Mouse (Mus musculus): ENCODE data around the gene Ubxn10. TPM values are rescaled to one million over a fixed set of nuclear protein-coding genes. Genes with fewer than 3 reads are reported as not detected.

Ubxn10 gene
- total RNA-seq, 2 experiments from 2014 or later: 0.20 TPM; not detected in 1

DNA sequence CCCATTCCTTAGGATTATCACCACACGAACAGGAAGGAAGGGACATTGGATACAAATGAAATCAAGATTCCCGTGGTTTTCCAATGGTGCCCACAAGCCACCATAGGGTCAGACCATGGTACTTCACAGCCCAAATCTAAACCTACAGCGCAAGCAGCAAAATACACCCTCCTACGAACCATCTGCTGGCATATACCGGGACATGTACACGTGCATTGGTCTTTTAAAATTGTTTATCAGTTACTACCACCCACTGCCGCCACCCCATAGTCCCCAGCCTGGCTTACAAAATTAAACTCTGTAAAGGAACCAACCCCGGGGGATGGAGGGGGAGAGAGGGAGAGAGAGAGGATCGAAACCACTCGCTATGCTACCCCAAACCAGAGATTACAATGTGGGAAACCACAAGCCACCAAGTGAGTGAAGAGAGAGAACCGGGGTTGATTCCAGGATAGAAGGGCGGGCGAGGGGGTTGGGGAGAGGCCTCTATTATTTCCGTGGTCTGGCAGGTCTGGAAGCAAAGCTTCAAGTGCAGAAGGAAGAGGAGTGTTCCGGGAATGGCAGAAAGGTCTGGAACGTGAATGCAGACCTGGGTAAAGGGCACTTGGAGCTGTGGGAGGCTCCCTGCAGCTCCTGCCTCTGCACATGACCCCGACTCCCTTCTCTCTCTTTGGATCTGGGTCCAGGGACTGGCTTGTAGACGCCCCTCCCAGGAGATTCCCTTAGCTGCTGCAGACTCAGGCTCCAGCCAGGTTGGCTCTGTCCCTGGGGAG is 12.4 kb downstream of the Ubxn10 start, which contains the start of gene Pla2g2c:
TSS of gene Pla2g2c (plus strand) at position 439 of the 773 bp plus-strand sequence.
- intact Hi-C loops (cut with DNase I): no loop called here
- no peak for TF ChIP-seq CTCF (IDR thresholded peaks at IDR 0.05)
- Histone ChIP-seq H3K4me3 (peak within 1 kb of the TSS; percentile 45), H3K27ac (0 out of 2 replicates have a peak within 1 kb of the TSS, but pooled peaks have one; percentile 1)
- no peak for DNase-seq

DNA sequence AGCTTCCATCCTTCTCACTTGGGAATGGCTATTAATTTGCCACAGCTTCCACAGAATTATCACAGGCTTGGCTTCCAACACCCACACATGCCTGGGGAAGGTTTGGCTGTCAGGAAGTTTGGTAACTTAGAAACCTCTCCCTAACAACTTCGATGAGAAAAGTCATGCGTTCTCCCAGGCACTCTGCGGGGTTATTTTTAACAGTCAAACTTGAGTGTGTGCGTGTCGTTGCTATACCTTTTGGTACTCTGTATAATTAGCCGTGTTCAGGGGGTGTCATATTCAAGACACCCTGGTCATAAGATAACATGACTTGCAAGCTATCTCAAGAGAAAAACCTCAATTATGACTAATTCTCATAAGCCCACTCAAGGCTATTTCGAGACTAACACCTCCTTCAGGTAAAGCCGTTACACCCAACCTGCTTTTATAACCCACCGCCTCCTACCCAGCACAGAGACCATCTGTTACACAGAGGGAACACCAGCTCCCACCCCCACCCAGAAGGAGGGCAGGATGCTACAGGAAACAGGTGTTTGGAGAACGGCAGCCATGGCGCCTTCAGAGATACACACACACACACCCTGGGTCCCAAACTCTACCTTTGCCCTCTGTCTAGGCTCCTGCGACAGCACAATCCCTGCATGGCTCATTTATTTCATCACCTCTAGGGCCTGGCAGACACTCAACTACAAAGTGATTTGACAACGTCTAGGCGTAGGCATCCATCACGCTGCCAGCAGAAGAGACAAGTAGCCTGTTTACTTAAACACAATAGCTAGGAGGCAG is 13.3 kb downstream of the Ubxn10 start:
- no peak overlapping the region for H3K27ac ChIP-seq
- intact Hi-C loops (cut with DNase I): no loop called here
- no peak for TF ChIP-seq CTCF (IDR thresholded peaks at IDR 0.05)
- no peak for DNase-seq
- H3K4me3 ChIP-seq: no peak overlapping the region

DNA sequence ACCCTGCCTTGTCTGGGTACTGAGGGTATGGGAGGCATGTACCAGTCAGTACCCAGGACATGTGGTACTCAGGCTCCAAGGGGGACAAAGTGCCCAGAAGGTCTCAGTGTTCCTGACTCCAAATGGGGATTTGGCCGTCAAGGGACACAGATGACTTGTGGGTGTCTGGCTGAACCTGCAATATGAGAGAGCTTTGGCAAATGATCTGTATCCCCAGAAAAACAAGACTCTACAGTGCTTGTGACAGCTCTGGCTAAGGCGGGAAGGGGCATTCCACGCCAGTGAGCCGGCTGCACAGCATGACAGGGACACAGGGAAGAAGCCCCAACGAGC is 17.7 kb downstream of the Ubxn10 start:
- intact Hi-C loops (cut with DNase I): no loop called here
- DNase-seq: no peak
- TF ChIP-seq CTCF (IDR thresholded peaks at IDR 0.05): no peak
- Histone ChIP-seq H3K27ac (no peak overlapping the region), H3K4me3 (no peak overlapping the region)

- Histone ChIP-seq H3K4me3 (no peak overlapping the region), H3K27ac (no peak overlapping the region)
- DNase-seq: no peak
- intact Hi-C loops (cut with DNase I): no loop called here
- TF ChIP-seq CTCF (IDR thresholded peaks at IDR 0.05): no peak
Observed at GRCm38 (mm10) chr4:138718586-138719263, 18.2 kb downstream of the Ubxn10 start.

- intact Hi-C loops (cut with DNase I): no loop called here
- Histone ChIP-seq H3K27ac (no peak overlapping the region), H3K4me3 (no peak overlapping the region)
- TF ChIP-seq CTCF (IDR thresholded peaks at IDR 0.05): no peak
- no peak for DNase-seq
Observed at GRCm38 (mm10) chr4:138716697-138717096, 20.3 kb downstream of the Ubxn10 start.

DNA sequence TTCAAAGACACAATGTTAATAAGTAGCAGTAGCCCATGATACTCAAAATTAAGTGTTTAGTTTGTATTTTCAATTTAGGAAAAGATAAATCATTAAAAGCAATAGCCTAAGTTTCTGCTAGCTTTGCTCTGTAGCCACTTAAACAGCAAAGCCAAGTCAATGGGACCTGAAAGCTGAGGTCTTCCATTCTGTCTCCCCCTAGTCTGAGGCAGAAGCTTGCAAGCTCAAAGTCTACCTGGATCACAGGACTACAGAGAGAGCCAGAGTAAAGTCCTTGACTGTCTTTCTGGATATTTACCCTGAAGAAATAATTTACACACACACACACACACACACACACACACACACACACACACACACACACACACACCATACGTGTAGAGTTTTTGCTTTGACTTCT is 22.8 kb downstream of the Ubxn10 start:
- Histone ChIP-seq H3K4me3 (no peak overlapping the region), H3K27ac (no peak overlapping the region)
- TF ChIP-seq CTCF (IDR thresholded peaks at IDR 0.05): no peak
- DNase-seq: no peak
- intact Hi-C loops (cut with DNase I): no loop called here

GRCm38 (mm10) chr4:138712621-138713020 is 24.3 kb downstream of the Ubxn10 start:
- no peak for TF ChIP-seq CTCF (IDR thresholded peaks at IDR 0.05)
- DNase-seq: no peak
- no peak overlapping the region for H3K27ac ChIP-seq
- H3K4me3 ChIP-seq: no peak overlapping the region
- intact Hi-C loops (cut with DNase I): no loop called here

DNA sequence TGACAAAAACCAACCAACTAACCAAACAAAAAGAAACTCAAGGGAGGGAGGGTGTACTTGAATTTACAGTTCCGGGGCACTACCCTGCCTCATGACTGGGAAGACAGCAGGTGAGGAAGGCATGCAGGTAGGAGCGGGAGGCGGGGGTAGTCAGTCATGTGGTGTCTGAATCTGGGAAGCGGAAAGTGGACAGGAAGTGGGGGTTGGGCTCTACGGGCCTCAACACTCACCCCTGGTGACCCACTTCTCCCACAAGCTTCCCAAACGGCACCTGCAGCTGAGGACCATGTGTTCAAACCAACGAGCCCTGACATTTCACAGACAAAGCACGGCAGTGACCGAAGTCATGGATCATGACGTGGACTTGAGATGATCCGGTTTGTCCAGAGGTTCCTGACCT is 24.9 kb downstream of the Ubxn10 start:
- intact Hi-C loops (cut with DNase I): no loop called here
- no peak for TF ChIP-seq CTCF (IDR thresholded peaks at IDR 0.05)
- H3K4me3 ChIP-seq: no peak overlapping the region
- DNase-seq: no peak
- H3K27ac ChIP-seq: no peak overlapping the region

DNA sequence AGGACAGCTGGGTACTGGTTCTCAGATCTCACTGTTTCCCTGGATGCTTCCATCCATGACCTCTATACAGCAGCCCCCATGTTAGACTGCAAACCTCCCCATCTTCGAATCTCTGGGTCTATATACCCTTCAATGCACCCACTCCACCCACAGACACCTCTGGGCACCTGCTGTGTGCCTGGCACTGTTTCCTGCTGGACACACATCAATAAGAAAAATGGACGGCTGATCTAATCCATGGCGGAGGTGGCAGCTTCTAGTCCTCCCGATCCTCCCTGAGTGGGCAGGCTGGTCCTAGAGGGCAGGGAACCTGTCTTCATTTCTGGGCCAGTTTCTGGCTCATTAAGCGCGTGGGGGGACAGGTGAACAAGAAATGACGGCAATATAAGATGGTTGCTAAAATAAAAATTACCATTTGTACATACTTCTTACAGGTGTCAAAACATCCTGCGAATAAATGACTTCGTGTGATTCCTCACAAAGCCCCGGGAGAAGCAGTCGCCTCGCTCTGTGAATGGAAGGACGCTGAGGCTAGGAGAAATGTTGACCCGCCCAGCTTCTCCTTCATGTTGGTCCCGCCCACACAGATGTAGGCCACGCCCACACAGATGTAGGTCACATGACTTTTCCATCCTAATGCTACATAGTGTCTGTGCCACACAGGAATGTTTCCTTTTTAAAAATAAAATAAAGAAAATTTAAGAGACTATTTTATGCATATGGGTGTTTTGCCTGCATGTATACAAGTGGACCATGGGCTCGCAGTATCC is 25.7 kb downstream of the Ubxn10 start:
- no peak for DNase-seq
- intact Hi-C loops (cut with DNase I): no loop called here
- Histone ChIP-seq H3K27ac (no peak overlapping the region), H3K4me3 (no peak overlapping the region)
- no peak for TF ChIP-seq CTCF (IDR thresholded peaks at IDR 0.05)

DNA sequence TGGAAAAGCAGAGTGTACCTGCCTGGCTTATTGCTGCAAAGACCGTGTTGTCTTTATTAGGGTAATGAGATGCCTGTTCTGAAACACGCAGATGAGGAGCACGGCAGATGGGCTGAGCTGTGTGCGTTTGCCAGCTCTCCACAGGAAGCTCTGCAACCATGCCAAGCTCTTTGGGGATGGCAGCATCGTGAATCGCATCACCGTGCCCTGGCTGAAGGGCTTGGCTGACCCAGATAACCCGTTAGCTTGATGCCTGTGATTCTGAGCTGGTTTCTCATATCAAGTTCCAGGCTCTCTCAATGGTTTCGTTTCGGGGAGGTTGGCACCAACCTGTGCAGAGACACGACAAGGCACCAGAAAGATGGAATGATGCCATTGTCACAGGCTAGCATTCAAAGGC is 26.3 kb downstream of the Ubxn10 start:
- H3K4me3 ChIP-seq: no peak overlapping the region
- intact Hi-C loops (cut with DNase I): no loop called here
- no peak for TF ChIP-seq CTCF (IDR thresholded peaks at IDR 0.05)
- DNase-seq: no peak
- no peak overlapping the region for H3K27ac ChIP-seq

DNA sequence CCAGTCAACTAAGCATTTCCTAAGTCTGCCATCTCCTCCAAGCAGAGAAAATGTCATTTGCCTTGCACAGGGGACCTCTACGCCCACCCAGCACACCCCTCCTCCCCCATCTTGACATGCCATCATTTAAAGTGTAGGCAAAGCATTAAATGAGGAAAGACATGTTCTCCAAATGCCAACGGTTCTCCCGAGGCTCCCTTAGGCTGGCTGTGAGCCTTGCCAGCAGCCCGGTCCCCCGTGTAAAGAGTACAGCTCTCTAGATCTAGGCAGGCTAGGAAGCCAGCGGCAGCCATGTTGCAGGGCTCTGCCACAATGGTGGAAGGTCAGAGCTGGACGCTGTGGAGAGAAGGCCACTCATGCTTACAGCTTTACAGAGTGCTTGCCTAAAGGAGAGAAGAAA is 27.0 kb downstream of the Ubxn10 start:
- intact Hi-C loops (cut with DNase I): no loop called here
- H3K4me3 ChIP-seq: no peak overlapping the region
- no peak for DNase-seq
- H3K27ac ChIP-seq: no peak overlapping the region
- no peak for TF ChIP-seq CTCF (IDR thresholded peaks at IDR 0.05)

GRCm38 (mm10) chr4:138709246-138709645 is 27.7 kb downstream of the Ubxn10 start:
- no peak for TF ChIP-seq CTCF (IDR thresholded peaks at IDR 0.05)
- no peak for DNase-seq
- no peak overlapping the region for H3K4me3 ChIP-seq
- intact Hi-C loops (cut with DNase I): no loop called here
- no peak overlapping the region for H3K27ac ChIP-seq

All from gastrocnemius, adult 2 months (tissue).